Mouse (Mus musculus): Measurements from ENCODE around the gene Sdc3.

DNA sequence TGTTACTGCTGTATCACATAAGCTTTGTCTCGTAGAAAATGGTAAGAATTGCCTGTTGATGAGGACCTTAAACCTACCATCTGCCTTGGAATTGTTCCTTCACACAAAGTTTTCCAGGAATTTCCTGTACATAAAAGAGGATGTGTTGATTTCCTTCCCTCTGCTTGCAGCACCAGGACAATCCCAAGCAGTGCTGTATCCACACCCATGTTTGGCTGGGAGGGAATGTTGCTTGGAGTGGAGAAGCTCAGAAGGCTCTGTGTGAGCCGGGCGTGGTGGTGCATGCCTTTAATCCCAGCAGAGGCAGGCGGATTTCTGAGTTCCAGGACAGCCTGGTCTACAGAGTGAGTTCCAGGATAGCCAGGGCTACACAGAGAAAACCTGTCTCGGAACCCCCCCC, 30.5 kb upstream of the Sdc3 start:
- TF ChIP-seq POLR2A (IDR thresholded peaks at IDR 0.05; ENCODE audit: insufficient read depth, low read depth, low read length) (no peak), EP300 (IDR thresholded peaks at IDR 0.05; ENCODE audit: insufficient read depth, low read depth, low read length) (0 out of 2 replicates have a peak, but pooled peaks have one; percentile 39)

All from heart, adult 2 months (tissue).